Mouse (Mus musculus): ENCODE results near the gene Fam151b. TPM values are rescaled to one million over a fixed set of nuclear protein-coding genes. Genes with fewer than 3 reads are reported as not detected.

Gene Fam151b
- 2.7 and 3.5 TPM in 2 replicates for polyA plus RNA-seq (2012; rRNA removed)

DNA sequence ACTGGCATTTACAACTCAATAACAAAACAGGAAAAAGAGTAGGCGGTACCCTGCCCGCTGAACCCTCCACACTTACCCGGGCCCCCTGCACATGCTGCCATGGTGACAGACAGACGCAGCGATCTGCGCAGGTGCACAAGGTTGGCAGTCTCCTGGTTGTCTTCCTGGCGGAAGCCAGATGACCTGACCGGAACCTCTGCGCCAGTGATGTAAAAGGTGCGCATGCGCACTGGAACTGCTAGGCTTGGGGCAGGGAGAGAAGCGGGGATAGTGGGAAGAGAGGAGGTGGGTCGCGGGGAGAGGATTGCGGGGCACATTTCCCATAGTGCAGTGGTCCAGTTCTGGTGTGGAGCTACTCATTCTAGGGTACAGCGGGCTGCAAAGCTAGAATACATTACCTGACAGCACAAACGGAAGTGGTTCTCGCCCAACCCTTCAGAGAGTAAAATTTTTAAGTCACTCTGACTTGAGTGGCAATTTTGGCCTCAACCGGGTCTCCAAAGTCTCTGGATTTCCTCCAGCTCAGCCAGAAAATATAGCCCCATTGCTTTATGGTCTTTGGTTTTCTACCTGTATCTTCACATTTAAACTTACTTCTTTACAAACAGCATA lies at the start of gene Fam151b:
TSS of gene Fam151b (minus strand) at position 164 of the 612 bp plus-strand sequence.

DNA sequence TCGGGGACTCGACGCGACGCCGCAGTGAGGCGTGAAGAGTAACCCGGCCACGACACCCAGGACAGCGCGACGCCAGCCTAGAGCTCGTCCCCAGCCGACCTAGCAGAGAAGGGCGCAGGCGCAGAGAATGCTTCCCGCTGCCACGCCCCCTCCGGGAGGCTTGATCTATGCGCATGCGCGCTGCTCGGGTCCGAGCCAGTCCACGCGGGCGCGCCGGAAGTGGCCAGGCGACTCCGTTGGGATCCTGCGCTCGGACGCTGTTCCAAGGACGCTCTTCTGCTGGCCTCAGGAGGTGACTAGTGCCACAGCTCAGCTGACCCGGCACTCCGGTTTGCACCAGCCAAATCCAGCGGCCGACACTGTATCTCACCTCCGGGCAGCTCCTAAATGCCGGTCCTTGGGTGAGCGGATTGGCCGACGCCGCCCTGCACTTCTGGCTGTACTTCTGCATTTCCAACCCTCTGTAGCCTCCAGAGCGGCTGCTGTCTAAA lies 47.0 kb upstream of the Fam151b start, which contains the start of gene Zfyve16:
TSS of gene Zfyve16 (minus strand) at position 148 of the 491 bp plus-strand sequence.

DNA sequence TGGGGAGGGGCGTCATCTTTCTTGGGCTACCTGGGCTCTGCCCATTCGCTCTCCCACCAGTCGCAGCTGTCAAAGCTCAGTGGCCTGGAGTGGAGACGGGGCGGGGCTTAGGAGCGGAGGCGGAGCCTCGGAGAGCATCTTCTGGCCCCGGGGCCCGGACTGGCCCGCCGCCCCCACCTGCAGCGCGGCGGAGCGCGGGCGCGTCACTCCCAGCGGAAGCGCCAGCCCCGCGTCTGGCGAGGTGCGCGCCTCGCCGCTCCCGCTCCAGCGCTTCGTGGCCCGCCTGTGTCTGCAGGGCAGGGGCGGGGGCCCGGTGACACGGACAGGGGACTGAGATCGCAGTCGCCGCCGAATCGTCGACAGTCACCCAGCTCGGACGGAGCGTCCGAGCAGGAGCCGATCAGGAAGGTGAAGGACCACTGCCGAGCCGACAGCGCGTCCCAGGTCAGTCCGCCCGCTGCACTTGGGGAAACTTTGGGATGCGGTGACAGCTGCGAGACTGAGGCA lies 58.0 kb downstream of the Fam151b start, which contains the start of gene Ankrd34b:
TSS of gene Ankrd34b (plus strand) at position 139 of the 507 bp plus-strand sequence.

Other genes starting within 250 kb of the Fam151b start
- not detected in 2 replicates for gene Gm20379, start 178.0 kb downstream of the Fam151b start, polyA plus RNA-seq (2012; rRNA removed)
- 1.1 and 1.6 TPM in 2 replicates for gene Dhfr, start 129.3 kb downstream of the Fam151b start, polyA plus RNA-seq (2012; rRNA removed)
- gene Msh3, start 129.0 kb downstream of the Fam151b start, polyA plus RNA-seq (2012; rRNA removed), result 5.1 and 8.5 TPM in 2 replicates
- not detected in 2 replicates for gene Ankrd34b, start 58.1 kb downstream of the Fam151b start, polyA plus RNA-seq (2012; rRNA removed)
- 3.3 and 3.5 TPM in 2 replicates for gene Zfyve16, start 46.9 kb upstream of the Fam151b start, polyA plus RNA-seq (2012; rRNA removed)
- not detected in 2 replicates for gene Spz1, start 92.2 kb upstream of the Fam151b start, polyA plus RNA-seq (2012; rRNA removed)
- gene Serinc5, start 127.1 kb upstream of the Fam151b start, polyA plus RNA-seq (2012; rRNA removed), result 55.8 and 63.6 TPM in 2 replicates

Measured in ovary, adult 2 months (tissue).